Mouse (Mus musculus): ENCODE data around the gene Larp4b. TPM values are rescaled to one million over a fixed set of nuclear protein-coding genes. Genes with fewer than 3 reads are reported as not detected.

Gene Larp4b
- total and polyA plus RNA-seq, 2 experiments from 2014 or later: 31.7 to 82.6 TPM

GRCm38 (mm10) chr13:9153803-9154202, 60.1 kb downstream of the Larp4b start:
- Histone ChIP-seq H3K36me3 (ENCODE audit: insufficient read depth) (peaks cover 44% of the 10 kb centered on the region), H3K4me1 (ENCODE audit: insufficient read depth) (no peaks in the 10 kb centered on the region), H3K4me2 (ENCODE audit: low read depth) (no peak overlapping the region), H3K9me3 (ENCODE audit: low read length) (no peaks in the 10 kb centered on the region), H3K27me3 (ENCODE audit: insufficient read depth, low read length) (no peaks in the 10 kb centered on the region), H3K9ac (no peak overlapping the region), H3K27ac (ENCODE audit: low read depth, low read length) (no peak overlapping the region), H3K4me3 (ENCODE audit: low read depth, low read length) (no peak overlapping the region)
- no peak for DNase-seq
- no peak for ATAC-seq
- 84% methylated on average over 9 of the region's 9 CpGs for WGBS
- TF ChIP-seq CTCF (IDR thresholded peaks at IDR 0.05; ENCODE audit: low read depth): no peak

- no peaks in the 10 kb centered on the region for H3K27me3 ChIP-seq (ENCODE audit: insufficient read depth, low read length)
- H3K4me3 ChIP-seq (ENCODE audit: low read depth, low read length): no peak overlapping the region
- no peak for TF ChIP-seq CTCF (IDR thresholded peaks at IDR 0.05; ENCODE audit: low read depth)
- peaks cover 51% of the 10 kb centered on the region for H3K36me3 ChIP-seq (ENCODE audit: insufficient read depth)
- H3K9ac ChIP-seq: no peak overlapping the region
- no peaks in the 10 kb centered on the region for H3K9me3 ChIP-seq (ENCODE audit: low read length)
- WGBS: 87% methylated on average over 10 of the region's 10 CpGs
- no peaks in the 10 kb centered on the region for H3K4me1 ChIP-seq (ENCODE audit: insufficient read depth)
- no peak overlapping the region for H3K4me2 ChIP-seq (ENCODE audit: low read depth)
- no peak for ATAC-seq
- no peak overlapping the region for H3K27ac ChIP-seq (ENCODE audit: low read depth, low read length)
- no peak for DNase-seq
Observed at GRCm38 (mm10) chr13:9159282-9159681, 65.6 kb downstream of the Larp4b start.

GRCm38 (mm10) chr13:9162888-9163287, 69.2 kb downstream of the Larp4b start:
- H3K27me3 ChIP-seq (ENCODE audit: insufficient read depth, low read length): no peaks in the 10 kb centered on the region
- no peak overlapping the region for H3K4me3 ChIP-seq (ENCODE audit: low read depth, low read length)
- H3K36me3 ChIP-seq (ENCODE audit: insufficient read depth): peaks cover 65% of the 10 kb centered on the region
- no peak overlapping the region for H3K4me2 ChIP-seq (ENCODE audit: low read depth)
- H3K27ac ChIP-seq (ENCODE audit: low read depth, low read length): no peak overlapping the region
- no peak for DNase-seq
- no peak for TF ChIP-seq CTCF (IDR thresholded peaks at IDR 0.05; ENCODE audit: low read depth)
- H3K4me1 ChIP-seq (ENCODE audit: insufficient read depth): no peaks in the 10 kb centered on the region
- no peaks in the 10 kb centered on the region for H3K9me3 ChIP-seq (ENCODE audit: low read length)
- no peak for ATAC-seq
- H3K9ac ChIP-seq: no peak overlapping the region
- 94% methylated on average over 4 of the region's 4 CpGs for WGBS

- Histone ChIP-seq H3K4me2 (ENCODE audit: low read depth) (no peak overlapping the region), H3K4me1 (ENCODE audit: insufficient read depth) (no peaks in the 10 kb centered on the region), H3K9ac (no peak overlapping the region), H3K27me3 (ENCODE audit: insufficient read depth, low read length) (no peaks in the 10 kb centered on the region), H3K4me3 (ENCODE audit: low read depth, low read length) (no peak overlapping the region), H3K27ac (ENCODE audit: low read depth, low read length) (no peak overlapping the region), H3K9me3 (ENCODE audit: low read length) (no peaks in the 10 kb centered on the region), H3K36me3 (ENCODE audit: insufficient read depth) (peaks cover 58% of the 10 kb centered on the region)
- DNase-seq: no peak
- ATAC-seq: no peak
- 83% methylated on average over 3 of the region's 3 CpGs for WGBS
- TF ChIP-seq CTCF (IDR thresholded peaks at IDR 0.05; ENCODE audit: low read depth): no peak
Observed at GRCm38 (mm10) chr13:9167842-9168241, 74.2 kb downstream of the Larp4b start.

- Histone ChIP-seq H3K4me1 (ENCODE audit: insufficient read depth) (no peaks in the 10 kb centered on the region), H3K4me2 (ENCODE audit: low read depth) (no peak overlapping the region), H3K9ac (no peak overlapping the region), H3K27ac (ENCODE audit: low read depth, low read length) (no peak overlapping the region), H3K36me3 (ENCODE audit: insufficient read depth) (peaks cover 65% of the 10 kb centered on the region), H3K27me3 (ENCODE audit: insufficient read depth, low read length) (no peaks in the 10 kb centered on the region), H3K4me3 (ENCODE audit: low read depth, low read length) (no peak overlapping the region), H3K9me3 (ENCODE audit: low read length) (no peaks in the 10 kb centered on the region)
- DNase-seq: no peak
- WGBS: 88% methylated on average over 6 of the region's 6 CpGs
- ATAC-seq: no peak
- TF ChIP-seq CTCF (IDR thresholded peaks at IDR 0.05; ENCODE audit: low read depth): no peak
Observed at GRCm38 (mm10) chr13:9169616-9170015, 75.9 kb downstream of the Larp4b start.

- no peak for DNase-seq
- 89% methylated on average over 16 of the region's 16 CpGs for WGBS
- no peaks in the 10 kb centered on the region for H3K4me1 ChIP-seq (ENCODE audit: insufficient read depth)
- H3K9me3 ChIP-seq (ENCODE audit: low read length): no peaks in the 10 kb centered on the region
- H3K27me3 ChIP-seq (ENCODE audit: insufficient read depth, low read length): no peaks in the 10 kb centered on the region
- no peak overlapping the region for H3K4me2 ChIP-seq (ENCODE audit: low read depth)
- ATAC-seq: no peak
- TF ChIP-seq CTCF (IDR thresholded peaks at IDR 0.05; ENCODE audit: low read depth): no peak
- no peak overlapping the region for H3K4me3 ChIP-seq (ENCODE audit: low read depth, low read length)
- no peak overlapping the region for H3K27ac ChIP-seq (ENCODE audit: low read depth, low read length)
- peaks cover 60% of the 10 kb centered on the region for H3K36me3 ChIP-seq (ENCODE audit: insufficient read depth)
- H3K9ac ChIP-seq: no peak overlapping the region
Observed at GRCm38 (mm10) chr13:9170726-9171125, 77.0 kb downstream of the Larp4b start.

GRCm38 (mm10) chr13:9173414-9173813, 79.7 kb downstream of the Larp4b start:
- Histone ChIP-seq H3K27me3 (ENCODE audit: insufficient read depth, low read length) (no peaks in the 10 kb centered on the region), H3K4me3 (ENCODE audit: low read depth, low read length) (no peak overlapping the region), H3K4me1 (ENCODE audit: insufficient read depth) (no peaks in the 10 kb centered on the region), H3K36me3 (ENCODE audit: insufficient read depth) (peaks cover 46% of the 10 kb centered on the region), H3K9me3 (ENCODE audit: low read length) (no peaks in the 10 kb centered on the region), H3K9ac (no peak overlapping the region), H3K4me2 (ENCODE audit: low read depth) (no peak overlapping the region), H3K27ac (ENCODE audit: low read depth, low read length) (no peak overlapping the region)
- ATAC-seq: no peak
- DNase-seq: no peak
- TF ChIP-seq CTCF (IDR thresholded peaks at IDR 0.05; ENCODE audit: low read depth): no peak
- 85% methylated on average over 3 of the region's 3 CpGs for WGBS

GRCm38 (mm10) chr13:9175171-9175570, 81.5 kb downstream of the Larp4b start:
- Histone ChIP-seq H3K36me3 (ENCODE audit: insufficient read depth) (peaks cover 34% of the 10 kb centered on the region), H3K27ac (ENCODE audit: low read depth, low read length) (no peak overlapping the region), H3K9ac (no peak overlapping the region), H3K4me2 (ENCODE audit: low read depth) (no peak overlapping the region), H3K4me1 (ENCODE audit: insufficient read depth) (no peaks in the 10 kb centered on the region), H3K4me3 (ENCODE audit: low read depth, low read length) (no peak overlapping the region), H3K9me3 (ENCODE audit: low read length) (no peaks in the 10 kb centered on the region), H3K27me3 (ENCODE audit: insufficient read depth, low read length) (no peaks in the 10 kb centered on the region)
- DNase-seq: no peak
- WGBS: 93% methylated on average over 5 of the region's 5 CpGs
- no peak for TF ChIP-seq CTCF (IDR thresholded peaks at IDR 0.05; ENCODE audit: low read depth)
- ATAC-seq: no peak

All from forebrain, postnatal 0 days (tissue).